Mouse (Mus musculus) small intestine, adult 2 months (tissue): Measurements from ENCODE around the gene Mpzl3. TPM values are rescaled to one million over a fixed set of nuclear protein-coding genes. Genes with fewer than 3 reads are reported as not detected.

Experiments used
- H3K27ac ChIP-seq: fragments of 200-500 bp; 2 replicates; pipeline ENCODE4 v1.5.1; 2012; ENCODE audit warnings: low read depth, low read length, control low read depth, inconsistent platforms; ENCODE audit not compliant: insufficient read depth
- H3K27me3 ChIP-seq: fragments of 200-500 bp; 2 replicates; pipeline ENCODE4 v1.6.1; 2012; ENCODE audit warnings: mild to moderate bottlenecking, moderate library complexity, low read length, inconsistent platforms; ENCODE audit not compliant: control insufficient read depth, insufficient read depth
- H3K36me3 ChIP-seq: fragments of 200-500 bp; 2 replicates; pipeline ENCODE4 v1.6.1; 2012; ENCODE audit warnings: mild to moderate bottlenecking, low read length, control low read depth, inconsistent platforms; ENCODE audit not compliant: control insufficient read depth, insufficient read depth
- H3K4me1 ChIP-seq: fragments of 200-500 bp; 2 replicates; pipeline ENCODE4 v1.6.1; 2012; ENCODE audit warnings: low read length, inconsistent platforms, mixed read lengths; ENCODE audit not compliant: control insufficient read depth, insufficient read depth, insufficient read length
- H3K4me3 ChIP-seq: fragments of 200-500 bp; 2 replicates; pipeline ENCODE4 v1.5.1; 2012; ENCODE audit warnings: low read depth, mild to moderate bottlenecking, control low read depth, inconsistent platforms, low read length, moderate library complexity
- CTCF ChIP-seq: fragments of 200-500 bp; IDR thresholded peaks from 2 replicates; pipeline ENCODE4 v1.5.1; 2012; ENCODE audit warnings: low read depth, mild to moderate bottlenecking, control low read depth, inconsistent platforms, low read length, moderate library complexity, mixed read lengths; ENCODE audit not compliant: insufficient replicate concordance, insufficient read length; ENCODE audit errors: extremely low read depth
- POLR2A ChIP-seq: fragments of 200-500 bp; IDR thresholded peaks from 2 replicates; pipeline ENCODE4 v1.6.1; 2012; ENCODE audit warnings: low read depth, mild to moderate bottlenecking, control low read depth, inconsistent platforms, low read length, moderate library complexity
- WGBS: fragments of 180-500 bp; shearing (Covaris S2); methylation state at CpG from one replicate; pipeline ENCODE4 v1.1.7; 2018; 5-methylcytosine and 5-hydroxymethylcytosine counted together
- polyA plus RNA-seq: library from polyadenylated mRNA; depleted of rRNA; stranded (reverse); fragments of >200 nt; gene quantifications from 2 replicates; pipeline ENCODE4 v1.2.3, GENCODE M21; 2012

Mpzl3 gene
- polyA plus RNA-seq, 1 experiment: 12.2 TPM

GRCm38 (mm10) chr9:45062677-45063076 is 7.7 kb downstream of the Mpzl3 start:
- Histone ChIP-seq H3K27ac (no peak overlapping the region), H3K36me3 (peaks cover 12% of the 10 kb centered on the region), H3K27me3 (no peaks in the 10 kb centered on the region), H3K4me3 (no peak overlapping the region), H3K4me1 (peaks cover 27% of the 10 kb centered on the region)
- TF ChIP-seq POLR2A (no peak), CTCF (no peak)
- 17% methylated on average over 3 of the region's 3 CpGs for WGBS

- H3K27ac ChIP-seq: no peak overlapping the region
- WGBS: 85% methylated on average over 6 of the region's 6 CpGs
- no peak for TF ChIP-seq CTCF
- no peak for TF ChIP-seq POLR2A
These were observed 9.4 kb downstream of the Mpzl3 start for GRCm38 (mm10) chr9:45064421-45064820.

GRCm38 (mm10) chr9:45066735-45067134 is 11.7 kb downstream of the Mpzl3 start:
- WGBS: 90% methylated on average over 4 of the region's 4 CpGs
- peaks cover 7% of the 10 kb centered on the region for H3K4me1 ChIP-seq

More at GRCm38 (mm10) chr9:45064421-45064820, 9.4 kb downstream of the Mpzl3 start:
- H3K36me3 ChIP-seq: peaks cover 24% of the 10 kb centered on the region
- no peak overlapping the region for H3K4me3 ChIP-seq
- H3K4me1 ChIP-seq: peaks cover 21% of the 10 kb centered on the region
- no peaks in the 10 kb centered on the region for H3K27me3 ChIP-seq

GRCm38 (mm10) chr9:45071800-45072199 is 16.8 kb downstream of the Mpzl3 start:
- 53% methylated on average over 3 of the region's 3 CpGs for WGBS
- Histone ChIP-seq H3K4me1 (no peaks in the 10 kb centered on the region), H3K36me3 (peaks cover 24% of the 10 kb centered on the region), H3K27ac (no peak overlapping the region), H3K27me3 (no peaks in the 10 kb centered on the region), H3K4me3 (no peak overlapping the region)
- TF ChIP-seq CTCF: no peak
- TF ChIP-seq POLR2A: no peak

More at GRCm38 (mm10) chr9:45066735-45067134, 11.7 kb downstream of the Mpzl3 start:
- TF ChIP-seq CTCF (no peak), POLR2A (no peak)
- Histone ChIP-seq H3K4me3 (no peak overlapping the region), H3K36me3 (peaks cover 29% of the 10 kb centered on the region), H3K27me3 (no peaks in the 10 kb centered on the region), H3K27ac (no peak overlapping the region)

- H3K27me3 ChIP-seq: no peaks in the 10 kb centered on the region
- no peak overlapping the region for H3K27ac ChIP-seq
- H3K4me1 ChIP-seq: peaks cover 5% of the 10 kb centered on the region; the same call in 1 of the 2 replicates
- WGBS: 60% methylated on average over 3 of the region's 3 CpGs
- TF ChIP-seq POLR2A (no peak), CTCF (no peak)
- H3K36me3 ChIP-seq: peaks cover 4% of the 10 kb centered on the region
- no peak overlapping the region for H3K4me3 ChIP-seq
These were observed 22.9 kb downstream of the Mpzl3 start for GRCm38 (mm10) chr9:45077859-45078258.

GRCm38 (mm10) chr9:45079011-45079410 is 24.0 kb downstream of the Mpzl3 start, which contains the start of gene Jaml:
Gene Jaml, plus strand, starts transcription at chr9:45079183.
- peaks cover 4% of the 10 kb centered on the region for H3K36me3 ChIP-seq
- H3K27me3 ChIP-seq: no peaks in the 10 kb centered on the region
- H3K27ac ChIP-seq: peak within 1 kb of the TSS; percentile 39; the same call in 1 of the 2 replicates
- 83% methylated on average over 5 of the region's 5 CpGs for WGBS
- peak within 1 kb of the TSS; percentile 45 for H3K4me3 ChIP-seq
- TF ChIP-seq POLR2A: no peak
- TF ChIP-seq CTCF: no peak
- peaks cover 5% of the 10 kb centered on the region; the same call in 1 of the 2 replicates for H3K4me1 ChIP-seq

GRCm38 (mm10) chr9:45083132-45083531 is 28.1 kb downstream of the Mpzl3 start:
- 91% methylated on average over 3 of the region's 3 CpGs for WGBS
- H3K36me3 ChIP-seq: no peaks in the 10 kb centered on the region
- peaks cover 5% of the 10 kb centered on the region; the same call in 1 of the 2 replicates for H3K4me1 ChIP-seq
- no peak overlapping the region for H3K27ac ChIP-seq
- no peaks in the 10 kb centered on the region for H3K27me3 ChIP-seq
- TF ChIP-seq CTCF (no peak), POLR2A (no peak)
- H3K4me3 ChIP-seq: no peak overlapping the region
